Mouse (Mus musculus) heart, postnatal 4 days (tissue): Measurements from ENCODE around the gene Gm4216. TPM values are rescaled to one million over a fixed set of nuclear protein-coding genes. Genes with fewer than 3 reads are reported as not detected.
"Not testable (repeated sequence)": the region's sequence is repeated elsewhere in the genome, so short reads cannot be mapped to it uniquely, and the experiment has no call there.

ENCODE experiments used
- DNase-seq: peaks from one replicate; pipeline ENCODE4 v3.0.0; 2021
- total RNA-seq, 2 experiments: library from RNA; stranded (reverse); gene quantifications; 2 replicates each; pipeline ENCODE4 v1.2.3; 2021

Gene Gm4216
- total RNA-seq, result not detected

DNA sequence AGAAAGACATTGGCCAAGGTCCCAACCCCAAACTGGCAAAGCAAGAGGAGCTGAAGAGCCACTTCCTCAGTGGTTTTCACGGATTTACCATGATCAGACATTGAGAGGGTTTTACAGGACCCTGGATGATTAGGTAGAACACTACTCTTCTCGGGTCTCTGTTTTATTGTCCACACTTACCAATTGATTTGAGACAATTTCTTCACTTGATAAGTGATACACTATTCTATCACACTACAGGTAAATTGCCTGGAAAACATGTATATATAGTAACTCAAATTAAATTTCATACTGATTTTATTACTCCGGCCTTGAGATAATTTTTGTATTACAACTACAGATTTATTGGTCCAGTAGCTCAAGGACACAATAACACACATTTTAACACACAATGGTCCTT, at the start of gene Gm4216:
Gm4216 (minus strand) TSS at position 101 of the 400 bp plus-strand sequence.
- DNase-seq, result not testable (repeated sequence)

DNA sequence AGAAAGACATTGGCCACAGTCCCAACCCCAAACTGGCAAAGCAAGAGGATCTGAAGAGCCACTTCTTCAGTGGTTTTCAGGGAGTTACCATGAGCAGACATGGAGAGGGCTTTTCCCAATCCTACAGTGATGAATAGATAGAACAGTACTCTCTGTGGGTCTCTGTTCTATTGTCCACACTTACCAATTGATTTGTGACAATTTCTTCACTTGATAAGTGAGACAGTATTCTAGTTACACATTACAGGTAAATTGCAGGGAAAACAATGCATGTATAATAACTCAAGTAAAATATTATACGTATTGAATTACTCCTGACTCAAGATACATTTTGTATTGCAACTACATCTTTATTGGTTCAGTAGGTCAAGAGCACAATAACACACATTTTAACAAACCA, 47.6 kb upstream of the Gm4216 start, which contains the start of gene Gm8720:
Gm8720 (minus strand) TSS at position 101 of the 400 bp plus-strand sequence.
- DNase-seq, result not testable (repeated sequence)

DNA sequence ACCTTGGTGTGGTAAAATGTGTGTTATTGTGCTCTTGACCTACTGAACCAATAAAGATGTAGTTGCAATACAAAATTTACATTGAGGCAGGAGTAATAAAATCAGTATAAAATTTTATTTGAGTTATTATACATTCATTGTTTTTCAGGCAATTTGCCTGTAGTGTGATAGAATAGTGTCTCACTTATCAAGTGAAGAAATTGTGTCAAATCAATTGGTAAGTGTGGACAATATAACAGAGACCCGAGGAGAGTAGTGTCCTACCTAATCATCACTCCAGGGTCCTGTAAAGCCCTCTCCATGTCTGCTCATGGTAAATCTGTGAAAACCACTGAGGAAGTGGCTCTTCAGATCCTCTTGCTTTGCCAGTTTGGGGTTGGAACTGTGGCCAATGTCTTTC, 35.5 kb upstream of the Gm4216 start, which contains the start of gene Vmn1r163:
Vmn1r163 (plus strand) TSS at position 301 of the 400 bp plus-strand sequence.
- not testable (repeated sequence) for DNase-seq

DNA sequence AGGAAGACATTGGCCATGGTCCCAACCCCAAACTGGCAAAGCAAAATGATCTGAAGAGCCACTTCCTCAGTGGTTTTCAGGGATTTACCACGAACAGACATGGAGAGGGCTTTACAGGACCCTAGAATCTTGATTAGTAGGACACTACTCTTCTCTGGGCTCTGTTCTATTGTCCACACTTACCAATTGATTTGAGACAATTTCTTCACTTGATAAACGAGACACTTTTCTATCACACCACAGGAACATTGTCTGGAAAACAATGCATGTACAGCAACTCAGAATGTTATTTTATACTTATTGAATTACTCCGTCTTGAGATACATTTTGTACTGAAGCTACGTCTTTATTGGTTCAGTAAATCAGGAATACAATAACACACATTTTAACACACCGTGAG, 35.1 kb downstream of the Gm4216 start, which contains the start of gene Gm4214:
Gm4214 (minus strand) TSS at position 101 of the 400 bp plus-strand sequence.
- DNase-seq, result not testable (repeated sequence)

Other genes with a start within 250 kb of the Gm4216 start
- not detected for gene Vmn1r158, start 229.1 kb downstream of the Gm4216 start, total RNA-seq
- gene Vmn1r159, start 176.3 kb downstream of the Gm4216 start, total RNA-seq, result not detected
- gene Vmn1r160, start 148.7 kb downstream of the Gm4216 start, total RNA-seq, result not detected
- not detected for gene Gm4214, start 35.2 kb downstream of the Gm4216 start, total RNA-seq
- gene Vmn1r163, start 35.6 kb upstream of the Gm4216 start, total RNA-seq, result not detected
- gene Gm8720, start 47.5 kb upstream of the Gm4216 start, total RNA-seq, result not detected
- not detected for gene Gm10662, start 124.6 kb upstream of the Gm4216 start, total RNA-seq
- not detected for gene Vmn1r165, start 197.4 kb upstream of the Gm4216 start, total RNA-seq
- gene Vmn1r166, start 231.8 kb upstream of the Gm4216 start, total RNA-seq, result not detected